Mouse (Mus musculus) stomach, postnatal 0 days (tissue): ENCODE data around the gene Gm10642. TPM values are rescaled to one million over a fixed set of nuclear protein-coding genes. Genes with fewer than 3 reads are reported as not detected.
A peak's percentile ranks its signal among the peaks of the same experiment; 100 is the strongest.

Source experiments
- ATAC-seq: fragments of 200-750 bp; cut with Nextera tagmentation; 2 replicates; pipeline ENCODE4 v1.8.0; 2017; ENCODE audit not compliant: low FRiP score, low TSS enrichment
- DNase-seq: peaks from one replicate; pipeline ENCODE4 v3.0.0-alpha.2; 2016; ENCODE audit warnings: low spot score
- H3K27ac ChIP-seq: fragments of 300-500 bp; sonication (generic); replicated peaks from 2 replicates; pipeline ENCODE4 v1.5.1; 2014; ENCODE audit warnings: mild to moderate bottlenecking, control low read depth
- H3K27me3 ChIP-seq: fragments of 300-500 bp; sonication (generic); 2 replicates; pipeline ENCODE4 v1.6.1; 2014; ENCODE audit warnings: low read length; ENCODE audit not compliant: control insufficient read depth, insufficient read depth
- H3K36me3 ChIP-seq: fragments of 300-500 bp; sonication (generic); 2 replicates; pipeline ENCODE4 v1.6.1; 2014; ENCODE audit warnings: low read length, mixed read lengths; ENCODE audit not compliant: control insufficient read depth, insufficient read depth
- H3K4me1 ChIP-seq: fragments of 300-500 bp; sonication (generic); replicated peaks from 2 replicates; pipeline ENCODE4 v1.6.1; 2014; ENCODE audit warnings: antibody characterized with exemption; ENCODE audit not compliant: control insufficient read depth, insufficient read depth
- H3K4me2 ChIP-seq: fragments of 300-500 bp; sonication (generic); replicated peaks from 2 replicates; pipeline ENCODE4 v1.6.1; 2014; ENCODE audit warnings: low read depth, mild to moderate bottlenecking, control low read depth, moderate library complexity
- H3K4me3 ChIP-seq: fragments of 300-500 bp; sonication (generic); 2 replicates; pipeline ENCODE4 v1.5.1; 2014; ENCODE audit warnings: low read depth, low read length, control low read depth
- H3K9ac ChIP-seq: fragments of 300-500 bp; sonication (generic); 2 replicates; pipeline ENCODE4 v1.6.1; 2014; ENCODE audit warnings: mild to moderate bottlenecking, low read length, control low read depth, mixed read lengths
- H3K9me3 ChIP-seq: fragments of 300-500 bp; sonication (generic); 2 replicates; pipeline ENCODE4 v1.6.1; 2016; ENCODE audit warnings: low read length; ENCODE audit not compliant: control insufficient read depth
- CTCF ChIP-seq: IDR thresholded peaks from 2 replicates; pipeline ENCODE4 v1.5.1; 2016; ENCODE audit warnings: antibody characterized with exemption, low read depth, mild to moderate bottlenecking, moderate library complexity
- EP300 ChIP-seq: optimal IDR thresholded peaks from 2 replicates; pipeline ENCODE3; 2016; ENCODE audit warnings: antibody characterized with exemption
- WGBS: fragments of 180-500 bp; shearing (Covaris S2); extraction: QIAGEN DNeasy Blood & Tissue Kit; methylation state at CpG from one replicate; pipeline ENCODE4 v1.1.7; 2014; 5-methylcytosine and 5-hydroxymethylcytosine counted together
- polyA plus RNA-seq: library from polyadenylated mRNA; unstranded; fragments of >200 nt; fragmentation: Nextera tagmentation; extraction: Ambion mirVana; gene quantifications from 2 replicates; pipeline ENCODE4 v1.2.1, GENCODE M21; 2015

The Gm10642 gene
- polyA plus RNA-seq = 2.0 and 2.6 TPM in 2 replicates

GRCm38 (mm10) chr9:70656130-70657007, at the start of gene Gm10642:
Gene Gm10642 (plus strand): TSS chr9:70656251.
- peak within 1 kb of the TSS; percentile 91 for H3K4me3 ChIP-seq
- no peaks in the 10 kb centered on the region for H3K27me3 ChIP-seq
- peak within 1 kb of the TSS; percentile 93 for H3K9ac ChIP-seq
- DNase-seq (peak; percentile 61), ATAC-seq (peak; percentile 36)
- TF ChIP-seq EP300 = no peak
- no peak for TF ChIP-seq CTCF
- no peaks in the 10 kb centered on the region for H3K4me1 ChIP-seq
- peak within 1 kb of the TSS; percentile 88 for H3K4me2 ChIP-seq
- under 1% methylated on average over 57 of the region's 72 CpGs for WGBS
- H3K36me3 ChIP-seq = no peaks in the 10 kb centered on the region
- H3K27ac ChIP-seq = peak within 1 kb of the TSS; percentile 96
- H3K9me3 ChIP-seq = no peaks in the 10 kb centered on the region

- Histone ChIP-seq H3K9ac (no peak overlapping the region), H3K4me2 (no peak overlapping the region), H3K9me3 (no peaks in the 10 kb centered on the region), H3K4me1 (no peaks in the 10 kb centered on the region), H3K27me3 (no peaks in the 10 kb centered on the region), H3K27ac (no peak overlapping the region), H3K36me3 (peaks cover 6% of the 10 kb centered on the region), H3K4me3 (no peak overlapping the region)
- WGBS = 48% methylated on average over 3 of the region's 3 CpGs
- no peak for ATAC-seq
- TF ChIP-seq EP300 = no peak
- DNase-seq = no peak
These were observed 44.9 kb upstream of the Gm10642 start for GRCm38 (mm10) chr9:70611026-70611673.

GRCm38 (mm10) chr9:70629711-70630110, 26.3 kb upstream of the Gm10642 start:
- ATAC-seq = no peak
- 71% methylated on average over 2 of the region's 2 CpGs for WGBS
- Histone ChIP-seq H3K4me2 (no peak overlapping the region), H3K27me3 (no peaks in the 10 kb centered on the region), H3K36me3 (peaks cover 2% of the 10 kb centered on the region; the same call in 1 of the 2 replicates), H3K9ac (no peak overlapping the region), H3K9me3 (no peaks in the 10 kb centered on the region), H3K27ac (no peak overlapping the region; the same call in 1 of the 2 replicates), H3K4me1 (no peaks in the 10 kb centered on the region), H3K4me3 (no peak overlapping the region)
- no peak for TF ChIP-seq CTCF
- TF ChIP-seq EP300 = no peak
- DNase-seq = no peak

GRCm38 (mm10) chr9:70631665-70632064, 24.4 kb upstream of the Gm10642 start:
- no peak overlapping the region for H3K27ac ChIP-seq
- H3K9ac ChIP-seq = no peak overlapping the region
- WGBS = 18% methylated on average over 5 of the region's 5 CpGs
- ATAC-seq = no peak
- H3K4me2 ChIP-seq = no peak overlapping the region
- no peaks in the 10 kb centered on the region for H3K27me3 ChIP-seq
- H3K4me1 ChIP-seq = no peaks in the 10 kb centered on the region
- H3K9me3 ChIP-seq = no peaks in the 10 kb centered on the region
- peaks cover 2% of the 10 kb centered on the region; the same call in 1 of the 2 replicates for H3K36me3 ChIP-seq
- H3K4me3 ChIP-seq = no peak overlapping the region
- no peak for DNase-seq
- TF ChIP-seq CTCF (no peak), EP300 (no peak)

GRCm38 (mm10) chr9:70636748-70637147, 19.3 kb upstream of the Gm10642 start:
- TF ChIP-seq CTCF = no peak
- TF ChIP-seq EP300 = no peak
- Histone ChIP-seq H3K27me3 (no peaks in the 10 kb centered on the region), H3K36me3 (no peaks in the 10 kb centered on the region), H3K9me3 (no peaks in the 10 kb centered on the region), H3K27ac (no peak overlapping the region), H3K4me2 (no peak overlapping the region), H3K4me3 (no peak overlapping the region), H3K4me1 (no peaks in the 10 kb centered on the region), H3K9ac (no peak overlapping the region)
- WGBS = 56% methylated on average over 2 of the region's 2 CpGs
- DNase-seq = no peak
- no peak for ATAC-seq

GRCm38 (mm10) chr9:70650260-70650659, 5.8 kb upstream of the Gm10642 start:
- Histone ChIP-seq H3K4me1 (no peaks in the 10 kb centered on the region), H3K36me3 (no peaks in the 10 kb centered on the region), H3K27ac (no peak overlapping the region), H3K4me2 (no peak overlapping the region), H3K27me3 (no peaks in the 10 kb centered on the region), H3K4me3 (no peak overlapping the region), H3K9me3 (no peaks in the 10 kb centered on the region), H3K9ac (no peak overlapping the region)
- 71% methylated on average over 2 of the region's 2 CpGs for WGBS
- TF ChIP-seq EP300 = no peak
- no peak for TF ChIP-seq CTCF
- ATAC-seq = no peak
- no peak for DNase-seq
